Mouse (Mus musculus) hindbrain, embryonic 13.5 days (tissue): Measurements from ENCODE around the gene Aagab. TPM values are rescaled to one million over a fixed set of nuclear protein-coding genes. Genes with fewer than 3 reads are reported as not detected.

Source experiments
- ATAC-seq: fragments of 200-750 bp; cut with Nextera tagmentation; 2 replicates; pipeline ENCODE4 v1.8.0; 2017; ENCODE audit warnings: moderate TSS enrichment; ENCODE audit not compliant: low FRiP score
- H3K27ac ChIP-seq: fragments of 300-500 bp; sonication (generic); 2 replicates; pipeline ENCODE4 v1.5.1; 2015; ENCODE audit warnings: inconsistent platforms, mild to moderate bottlenecking, moderate library complexity
- H3K27me3 ChIP-seq: fragments of 300-500 bp; sonication (generic); 2 replicates; pipeline ENCODE4 v1.6.1; 2015; ENCODE audit warnings: mild to moderate bottlenecking, inconsistent platforms
- H3K36me3 ChIP-seq: fragments of 300-500 bp; sonication (generic); 2 replicates; pipeline ENCODE4 v1.6.1; 2015; ENCODE audit warnings: mild to moderate bottlenecking, inconsistent platforms
- H3K4me1 ChIP-seq: fragments of 300-500 bp; sonication (generic); replicated peaks from 2 replicates; pipeline ENCODE4 v1.6.1; 2015; ENCODE audit warnings: inconsistent platforms
- H3K4me2 ChIP-seq: fragments of 300-500 bp; sonication (generic); 2 replicates; pipeline ENCODE4 v1.6.1; 2015; ENCODE audit warnings: inconsistent platforms, mild to moderate bottlenecking, moderate library complexity
- H3K4me3 ChIP-seq: fragments of 300-500 bp; sonication (generic); 2 replicates; pipeline ENCODE4 v1.5.1; 2015; ENCODE audit warnings: mild to moderate bottlenecking, inconsistent platforms
- H3K9ac ChIP-seq: fragments of 300-500 bp; sonication (generic); 2 replicates; pipeline ENCODE4 v1.6.1; 2015; ENCODE audit warnings: mild to moderate bottlenecking, inconsistent platforms
- H3K9me3 ChIP-seq: fragments of 300-500 bp; sonication (generic); 2 replicates; pipeline ENCODE4 v1.6.1; 2016; ENCODE audit warnings: inconsistent platforms
- WGBS: fragments of 180-500 bp; shearing (Covaris S2); methylation state at CpG from one replicate; pipeline ENCODE4 v1.1.7; 2015; 5-methylcytosine and 5-hydroxymethylcytosine counted together
- polyA plus RNA-seq: library from polyadenylated mRNA; unstranded; fragments of >200 nt; fragmentation: Nextera tagmentation; extraction: Ambion mirVana; gene quantifications from 2 replicates; pipeline ENCODE4 v1.2.1, GENCODE M21; 2015

The Aagab gene
- polyA plus RNA-seq: 59.1 and 61.0 TPM in 2 replicates

GRCm38 (mm10) chr9:63602043-63602939, at the start of gene Aagab, which contains the start of gene Iqch:
TSS of gene Aagab (plus strand) at chr9:63602660.
TSS of gene Iqch (minus strand) at chr9:63602493.
- peak; percentile 99 for ATAC-seq
- no peaks in the 10 kb centered on the region for H3K9me3 ChIP-seq
- H3K27me3 ChIP-seq: no peaks in the 10 kb centered on the region; the same call in 1 of the 2 replicates
- 2% methylated on average over 60 of the region's 70 CpGs for WGBS
- H3K9ac ChIP-seq: peak within 1 kb of the TSS; percentile 94
- peak within 1 kb of the TSS; percentile 66 for H3K4me2 ChIP-seq
- H3K4me3 ChIP-seq: peak within 1 kb of the TSS; percentile 94
- H3K36me3 ChIP-seq: no peaks in the 10 kb centered on the region
- peak within 1 kb of the TSS; percentile 87 for H3K27ac ChIP-seq
- peaks cover 15% of the 10 kb centered on the region for H3K4me1 ChIP-seq

- Histone ChIP-seq H3K4me1 (no peaks in the 10 kb centered on the region), H3K4me2 (no peak overlapping the region), H3K9me3 (no peaks in the 10 kb centered on the region), H3K9ac (no peak overlapping the region), H3K27ac (no peak overlapping the region), H3K36me3 (no peaks in the 10 kb centered on the region), H3K4me3 (no peak overlapping the region), H3K27me3 (no peaks in the 10 kb centered on the region)
- WGBS: 76% methylated on average over 3 of the region's 3 CpGs
- no peak for ATAC-seq
These were observed 48.8 kb upstream of the Aagab start for GRCm38 (mm10) chr9:63553628-63554027.

GRCm38 (mm10) chr9:63555460-63555990, 46.9 kb upstream of the Aagab start:
- Histone ChIP-seq H3K36me3 (no peaks in the 10 kb centered on the region), H3K9me3 (no peaks in the 10 kb centered on the region), H3K9ac (no peak overlapping the region), H3K4me1 (no peaks in the 10 kb centered on the region), H3K27me3 (no peaks in the 10 kb centered on the region), H3K4me3 (no peak overlapping the region), H3K27ac (no peak overlapping the region), H3K4me2 (no peak overlapping the region)
- WGBS: 71% methylated on average over 3 of the region's 3 CpGs
- no peak for ATAC-seq

GRCm38 (mm10) chr9:63556316-63556715, 46.1 kb upstream of the Aagab start:
- Histone ChIP-seq H3K27ac (no peak overlapping the region), H3K9me3 (no peaks in the 10 kb centered on the region), H3K4me2 (no peak overlapping the region), H3K4me1 (no peaks in the 10 kb centered on the region), H3K27me3 (no peaks in the 10 kb centered on the region), H3K4me3 (no peak overlapping the region), H3K9ac (no peak overlapping the region), H3K36me3 (no peaks in the 10 kb centered on the region)
- no peak for ATAC-seq
- 91% methylated on average over 1 of the region's 1 CpGs for WGBS

- 85% methylated on average over 8 of the region's 8 CpGs for WGBS
- no peak for ATAC-seq
These were observed 45.5 kb upstream of the Aagab start for GRCm38 (mm10) chr9:63556933-63557332.

GRCm38 (mm10) chr9:63561931-63562330, 40.5 kb upstream of the Aagab start:
- 0 out of 2 replicates have a peak, but pooled peaks cover 7% of the 10 kb centered on the region for H3K27me3 ChIP-seq
- WGBS: 61% methylated on average over 8 of the region's 8 CpGs
- no peak overlapping the region for H3K4me2 ChIP-seq
- no peak for ATAC-seq
- no peaks in the 10 kb centered on the region for H3K36me3 ChIP-seq
- H3K9me3 ChIP-seq: no peaks in the 10 kb centered on the region
- H3K9ac ChIP-seq: peak overlapping the region; percentile 19; the same call in 1 of the 2 replicates
- peaks cover 4% of the 10 kb centered on the region; the same call in 1 of the 2 replicates for H3K4me1 ChIP-seq
- no peak overlapping the region for H3K27ac ChIP-seq
- no peak overlapping the region for H3K4me3 ChIP-seq

More at GRCm38 (mm10) chr9:63556933-63557332, 45.5 kb upstream of the Aagab start:
- no peaks in the 10 kb centered on the region for H3K27me3 ChIP-seq
- no peak overlapping the region for H3K4me2 ChIP-seq
- peaks cover 2% of the 10 kb centered on the region; the same call in 1 of the 2 replicates for H3K4me1 ChIP-seq
- H3K36me3 ChIP-seq: no peaks in the 10 kb centered on the region
- no peaks in the 10 kb centered on the region for H3K9me3 ChIP-seq
- no peak overlapping the region for H3K27ac ChIP-seq
- H3K9ac ChIP-seq: no peak overlapping the region
- no peak overlapping the region for H3K4me3 ChIP-seq

- 97% methylated on average over 2 of the region's 2 CpGs for WGBS
These were observed 39.0 kb upstream of the Aagab start for GRCm38 (mm10) chr9:63563436-63563835.

GRCm38 (mm10) chr9:63568314-63568713, 34.1 kb upstream of the Aagab start:
- no peaks in the 10 kb centered on the region for H3K9me3 ChIP-seq
- H3K9ac ChIP-seq: no peak overlapping the region
- no peaks in the 10 kb centered on the region for H3K27me3 ChIP-seq
- ATAC-seq: no peak
- H3K27ac ChIP-seq: peak overlapping the region; percentile 62
- H3K4me3 ChIP-seq: no peak overlapping the region
- peaks cover 22% of the 10 kb centered on the region for H3K4me1 ChIP-seq
- WGBS: 73% methylated on average over 6 of the region's 6 CpGs
- H3K36me3 ChIP-seq: no peaks in the 10 kb centered on the region
- no peak overlapping the region for H3K4me2 ChIP-seq

More at GRCm38 (mm10) chr9:63563436-63563835, 39.0 kb upstream of the Aagab start:
- no peak overlapping the region for H3K27ac ChIP-seq
- 0 out of 2 replicates have a peak, but pooled peaks cover 7% of the 10 kb centered on the region for H3K27me3 ChIP-seq
- no peaks in the 10 kb centered on the region for H3K36me3 ChIP-seq
- H3K4me3 ChIP-seq: no peak overlapping the region
- H3K4me1 ChIP-seq: peaks cover 12% of the 10 kb centered on the region
- no peak for ATAC-seq
- no peak overlapping the region for H3K9ac ChIP-seq
- H3K4me2 ChIP-seq: no peak overlapping the region
- no peaks in the 10 kb centered on the region for H3K9me3 ChIP-seq

GRCm38 (mm10) chr9:63568808-63569207, 33.7 kb upstream of the Aagab start:
- H3K4me1 ChIP-seq: peaks cover 22% of the 10 kb centered on the region
- no peaks in the 10 kb centered on the region for H3K9me3 ChIP-seq
- H3K9ac ChIP-seq: peak overlapping the region; percentile 29; the same call in 1 of the 2 replicates
- 14% methylated on average over 8 of the region's 8 CpGs for WGBS
- H3K27ac ChIP-seq: peak overlapping the region; percentile 62; the same call in 1 of the 2 replicates
- no peak overlapping the region for H3K4me3 ChIP-seq
- no peaks in the 10 kb centered on the region for H3K27me3 ChIP-seq
- no peaks in the 10 kb centered on the region for H3K36me3 ChIP-seq
- H3K4me2 ChIP-seq: peak overlapping the region; percentile 32; the same call in 1 of the 2 replicates
- ATAC-seq: no peak

- Histone ChIP-seq H3K4me3 (no peak overlapping the region), H3K27me3 (no peaks in the 10 kb centered on the region), H3K4me2 (no peak overlapping the region), H3K4me1 (peaks cover 22% of the 10 kb centered on the region), H3K27ac (no peak overlapping the region), H3K9ac (no peak overlapping the region), H3K9me3 (no peaks in the 10 kb centered on the region), H3K36me3 (no peaks in the 10 kb centered on the region)
- ATAC-seq: no peak
- WGBS: 35% methylated on average over 6 of the region's 6 CpGs
These were observed 30.6 kb upstream of the Aagab start for GRCm38 (mm10) chr9:63571895-63572294.

GRCm38 (mm10) chr9:63572874-63573273, 29.6 kb upstream of the Aagab start:
- no peaks in the 10 kb centered on the region for H3K27me3 ChIP-seq
- no peak overlapping the region for H3K4me2 ChIP-seq
- no peak overlapping the region for H3K27ac ChIP-seq
- H3K36me3 ChIP-seq: no peaks in the 10 kb centered on the region
- H3K4me1 ChIP-seq: peaks cover 20% of the 10 kb centered on the region
- H3K9me3 ChIP-seq: no peaks in the 10 kb centered on the region
- WGBS: 76% methylated on average over 7 of the region's 7 CpGs
- H3K4me3 ChIP-seq: no peak overlapping the region
- ATAC-seq: no peak
- no peak overlapping the region for H3K9ac ChIP-seq

- no peak for ATAC-seq
- no peak overlapping the region for H3K9ac ChIP-seq
- H3K36me3 ChIP-seq: no peaks in the 10 kb centered on the region
- no peaks in the 10 kb centered on the region for H3K4me1 ChIP-seq
- no peak overlapping the region for H3K4me2 ChIP-seq
- H3K27me3 ChIP-seq: no peaks in the 10 kb centered on the region
- H3K9me3 ChIP-seq: no peaks in the 10 kb centered on the region
- no peak overlapping the region for H3K4me3 ChIP-seq
- 94% methylated on average over 3 of the region's 3 CpGs for WGBS
- H3K27ac ChIP-seq: no peak overlapping the region
These were observed 25.0 kb upstream of the Aagab start for GRCm38 (mm10) chr9:63577469-63577868.
